Mouse (Mus musculus): Measurements from ENCODE around the gene Sorbs2. TPM values are rescaled to one million over a fixed set of nuclear protein-coding genes. Genes with fewer than 3 reads are reported as not detected.

Gene Sorbs2
- polyA plus RNA-seq, 1 experiment from 2014 or later = 3.8 TPM

- ATAC-seq (ENCODE audit: low read depth) = no peak
- Histone ChIP-seq H3K4me2 (no peak overlapping the region), H3K36me3 (no peaks in the 10 kb centered on the region), H3K9me3 (replicated peaks) (no peaks in the 10 kb centered on the region), H3K4me3 (replicated peaks) (no peak overlapping the region), H3K4me1 (replicated peaks) (no peaks in the 10 kb centered on the region), H3K9ac (no peak overlapping the region), H3K27ac (no peak overlapping the region), H3K27me3 (no peaks in the 10 kb centered on the region)
- WGBS (ENCODE audit: insufficient replicate concordance) = 54% methylated on average over 1 of the region's 1 CpGs
- no peak for DNase-seq
Measured at GRCm38 (mm10) chr8:45605419-45605818, 97.8 kb downstream of the Sorbs2 start.

- no peak overlapping the region for H3K27ac ChIP-seq
- ATAC-seq (ENCODE audit: low read depth) (no peak), DNase-seq (no peak)
- 76% methylated on average over 6 of the region's 6 CpGs for WGBS (ENCODE audit: insufficient replicate concordance)
- no peaks in the 10 kb centered on the region for H3K4me1 ChIP-seq (replicated peaks)
- H3K9ac ChIP-seq = no peak overlapping the region
- H3K4me2 ChIP-seq = no peak overlapping the region
- H3K27me3 ChIP-seq = no peaks in the 10 kb centered on the region
- H3K9me3 ChIP-seq (replicated peaks) = no peaks in the 10 kb centered on the region
- H3K36me3 ChIP-seq = no peaks in the 10 kb centered on the region
- H3K4me3 ChIP-seq (replicated peaks) = no peak overlapping the region
Measured at GRCm38 (mm10) chr8:45607012-45607411, 99.4 kb downstream of the Sorbs2 start.

- ATAC-seq (ENCODE audit: low read depth) = no peak
Measured at GRCm38 (mm10) chr8:45608413-45608812, 100.8 kb downstream of the Sorbs2 start.

GRCm38 (mm10) chr8:45610426-45611215 lies 103.0 kb downstream of the Sorbs2 start:
- WGBS (ENCODE audit: insufficient replicate concordance) = 42% methylated on average over 7 of the region's 7 CpGs
- ATAC-seq (ENCODE audit: low read depth) (peak; percentile 55), DNase-seq (no peak)
- Histone ChIP-seq H3K36me3 (no peaks in the 10 kb centered on the region), H3K9me3 (replicated peaks) (no peaks in the 10 kb centered on the region), H3K4me3 (replicated peaks) (no peak overlapping the region), H3K4me1 (replicated peaks) (no peaks in the 10 kb centered on the region), H3K27me3 (no peaks in the 10 kb centered on the region), H3K9ac (no peak overlapping the region), H3K4me2 (no peak overlapping the region), H3K27ac (peak overlapping the region; percentile 35; the same call in 1 of the 2 replicates)

More at GRCm38 (mm10) chr8:45608413-45608812, 100.8 kb downstream of the Sorbs2 start:
- WGBS (ENCODE audit: insufficient replicate concordance) = 72% methylated on average over 6 of the region's 6 CpGs
- Histone ChIP-seq H3K27me3 (no peaks in the 10 kb centered on the region), H3K9ac (no peak overlapping the region), H3K9me3 (replicated peaks) (no peaks in the 10 kb centered on the region), H3K4me3 (replicated peaks) (no peak overlapping the region), H3K4me1 (replicated peaks) (no peaks in the 10 kb centered on the region), H3K4me2 (no peak overlapping the region), H3K36me3 (no peaks in the 10 kb centered on the region), H3K27ac (no peak overlapping the region)
- no peak for DNase-seq

DNA sequence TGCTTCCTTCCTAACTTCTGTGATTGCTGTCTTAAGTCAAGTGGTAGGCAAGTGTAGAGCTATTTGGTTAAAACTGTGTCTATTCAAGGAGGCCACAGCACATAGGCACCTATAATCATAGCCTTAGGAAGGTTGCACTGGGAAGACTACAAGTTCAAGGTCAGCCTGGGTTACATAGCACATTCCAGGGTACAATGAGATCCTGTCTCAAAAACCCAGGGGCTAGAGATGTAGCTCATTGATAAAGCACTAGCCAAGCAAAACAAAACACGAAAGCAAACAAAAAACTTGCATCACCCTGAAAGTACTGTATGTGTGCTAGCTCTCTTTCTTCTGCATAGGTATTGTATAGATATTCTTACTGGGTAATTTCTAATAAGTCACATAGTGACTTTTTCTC lies 103.7 kb downstream of the Sorbs2 start:
- Histone ChIP-seq H3K27me3 (no peaks in the 10 kb centered on the region), H3K27ac (no peak overlapping the region), H3K4me2 (no peak overlapping the region), H3K36me3 (no peaks in the 10 kb centered on the region), H3K9me3 (replicated peaks) (no peaks in the 10 kb centered on the region), H3K9ac (no peak overlapping the region), H3K4me1 (replicated peaks) (no peaks in the 10 kb centered on the region), H3K4me3 (replicated peaks) (no peak overlapping the region)
- DNase-seq (no peak), ATAC-seq (ENCODE audit: low read depth) (no peak)
- 30% methylated on average over 1 of the region's 1 CpGs for WGBS (ENCODE audit: insufficient replicate concordance)

DNA sequence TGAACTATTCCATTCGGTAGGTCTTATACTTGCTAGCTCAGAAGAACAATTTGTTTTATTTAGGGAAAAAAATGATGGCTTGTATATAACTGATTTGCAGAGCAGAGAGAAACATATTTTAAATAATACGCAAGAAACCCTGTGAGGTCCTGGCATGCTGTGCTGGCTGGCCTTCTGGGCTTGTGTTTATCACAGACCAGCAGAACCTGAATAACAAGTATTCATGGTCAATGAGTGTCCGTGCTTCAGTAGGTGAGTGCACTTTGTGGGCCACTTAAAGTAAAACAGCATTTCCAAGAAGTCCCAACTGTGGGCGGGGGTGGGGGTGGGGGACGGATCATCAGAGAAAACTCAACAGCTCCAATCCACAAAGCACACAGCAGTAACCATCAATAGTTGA lies 107.0 kb downstream of the Sorbs2 start:
- Histone ChIP-seq H3K36me3 (no peaks in the 10 kb centered on the region), H3K9ac (no peak overlapping the region), H3K27me3 (no peaks in the 10 kb centered on the region), H3K4me3 (replicated peaks) (no peak overlapping the region), H3K4me1 (replicated peaks) (no peaks in the 10 kb centered on the region), H3K4me2 (no peak overlapping the region), H3K9me3 (replicated peaks) (no peaks in the 10 kb centered on the region), H3K27ac (no peak overlapping the region)
- ATAC-seq (ENCODE audit: low read depth) (no peak), DNase-seq (no peak)
- WGBS (ENCODE audit: insufficient replicate concordance) = 43% methylated on average over 5 of the region's 5 CpGs

- Histone ChIP-seq H3K4me2 (no peak overlapping the region), H3K9me3 (replicated peaks) (no peaks in the 10 kb centered on the region), H3K4me3 (replicated peaks) (no peak overlapping the region), H3K4me1 (replicated peaks) (no peaks in the 10 kb centered on the region), H3K27me3 (no peaks in the 10 kb centered on the region), H3K36me3 (no peaks in the 10 kb centered on the region), H3K9ac (no peak overlapping the region), H3K27ac (no peak overlapping the region)
- DNase-seq = no peak
- ATAC-seq (ENCODE audit: low read depth) = no peak
- WGBS (ENCODE audit: insufficient replicate concordance) = 12% methylated on average over 9 of the region's 9 CpGs
Measured at GRCm38 (mm10) chr8:45615050-45615449, 107.5 kb downstream of the Sorbs2 start.

- H3K4me1 ChIP-seq (replicated peaks) = no peaks in the 10 kb centered on the region
- H3K4me3 ChIP-seq (replicated peaks) = no peak overlapping the region
- DNase-seq (no peak), ATAC-seq (ENCODE audit: low read depth) (no peak)
- no peaks in the 10 kb centered on the region for H3K9me3 ChIP-seq (replicated peaks)
- no peak overlapping the region for H3K27ac ChIP-seq
- no peaks in the 10 kb centered on the region for H3K27me3 ChIP-seq
- H3K36me3 ChIP-seq = no peaks in the 10 kb centered on the region
- 27% methylated on average over 7 of the region's 7 CpGs for WGBS (ENCODE audit: insufficient replicate concordance)
- no peak overlapping the region for H3K9ac ChIP-seq
- H3K4me2 ChIP-seq = no peak overlapping the region
Measured at GRCm38 (mm10) chr8:45615551-45615950, 108.0 kb downstream of the Sorbs2 start.

GRCm38 (mm10) chr8:45621576-45622178 lies 114.1 kb downstream of the Sorbs2 start:
- Histone ChIP-seq H3K4me1 (replicated peaks) (no peaks in the 10 kb centered on the region), H3K4me3 (replicated peaks) (no peak overlapping the region), H3K27ac (no peak overlapping the region), H3K9ac (no peak overlapping the region), H3K4me2 (no peak overlapping the region), H3K27me3 (no peaks in the 10 kb centered on the region), H3K9me3 (replicated peaks) (no peaks in the 10 kb centered on the region), H3K36me3 (no peaks in the 10 kb centered on the region)
- ATAC-seq (ENCODE audit: low read depth) = no peak
- 68% methylated on average over 15 of the region's 15 CpGs for whole genome bisulfite sequencing (ENCODE audit: insufficient replicate concordance)
- no peak for DNase-seq

- Histone ChIP-seq H3K27ac (no peak overlapping the region), H3K36me3 (no peaks in the 10 kb centered on the region), H3K9me3 (replicated peaks) (no peaks in the 10 kb centered on the region), H3K4me3 (replicated peaks) (no peak overlapping the region), H3K4me1 (replicated peaks) (no peaks in the 10 kb centered on the region), H3K4me2 (no peak overlapping the region), H3K9ac (no peak overlapping the region), H3K27me3 (no peaks in the 10 kb centered on the region)
- DNase-seq (no peak), ATAC-seq (ENCODE audit: low read depth) (0 out of 2 replicates have a peak, but pooled peaks have one; percentile 45)
- WGBS (ENCODE audit: insufficient replicate concordance) = 27% methylated on average over 5 of the region's 5 CpGs
Measured at GRCm38 (mm10) chr8:45626406-45626805, 118.8 kb downstream of the Sorbs2 start.

DNA sequence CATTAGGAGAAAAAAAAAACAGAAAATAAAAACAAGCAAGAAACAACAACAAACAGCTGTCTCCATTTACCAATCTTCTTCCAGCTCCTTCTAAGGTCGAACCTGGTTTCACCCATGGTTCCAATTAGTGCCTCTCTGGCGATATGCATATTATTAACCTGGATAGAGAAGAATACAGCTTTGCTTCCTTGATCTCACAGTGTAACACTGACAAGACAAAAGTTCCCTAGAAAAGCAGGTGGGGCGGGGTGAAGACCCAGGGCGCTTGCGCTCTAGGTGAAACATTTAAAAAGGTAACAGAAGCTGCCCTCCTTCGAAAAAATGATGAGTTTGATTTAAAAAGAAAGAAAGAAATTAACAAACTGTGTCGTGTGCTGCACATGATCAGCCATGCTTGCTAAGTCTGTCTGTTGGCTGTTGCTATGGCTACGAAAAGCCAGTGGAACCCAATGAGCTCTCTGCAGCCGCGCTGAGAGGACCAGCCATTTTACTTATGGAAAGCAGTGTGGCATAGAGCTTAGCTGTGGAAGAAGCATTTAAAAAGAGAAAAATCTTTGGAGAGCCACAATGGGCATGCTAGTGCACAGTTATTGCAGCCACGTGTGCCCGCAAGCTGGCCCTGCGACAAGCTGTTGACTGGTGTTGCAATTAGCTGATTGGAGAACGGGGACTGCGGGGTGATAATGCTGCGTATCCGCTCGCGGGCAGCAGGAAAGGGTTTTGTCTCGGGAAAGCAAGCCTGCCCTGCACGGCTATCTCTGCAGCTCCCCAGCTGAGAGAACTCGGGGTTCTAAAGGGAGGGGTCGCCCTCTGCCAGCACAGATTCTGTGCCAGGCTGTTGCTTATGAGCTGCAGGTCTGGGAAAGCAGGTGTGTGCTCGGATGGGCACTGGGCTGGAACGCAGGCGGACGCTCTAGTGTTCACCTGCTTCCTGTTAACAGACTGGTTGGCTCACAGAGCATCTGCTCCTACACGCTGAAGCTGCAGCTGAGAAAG lies 120.0 kb downstream of the Sorbs2 start:
- H3K4me3 ChIP-seq (replicated peaks) = peak overlapping the region; percentile 53
- WGBS (ENCODE audit: insufficient replicate concordance) = 2% methylated on average over 28 of the region's 28 CpGs
- H3K36me3 ChIP-seq = no peaks in the 10 kb centered on the region
- H3K27me3 ChIP-seq = no peaks in the 10 kb centered on the region
- H3K9ac ChIP-seq = peak overlapping the region; percentile 41; the same call in 1 of the 2 replicates
- DNase-seq (no peak), ATAC-seq (ENCODE audit: low read depth) (peak; percentile 69)
- no peak overlapping the region; the same call in 1 of the 2 replicates for H3K27ac ChIP-seq
- no peaks in the 10 kb centered on the region for H3K4me1 ChIP-seq (replicated peaks)
- no peaks in the 10 kb centered on the region for H3K9me3 ChIP-seq (replicated peaks)
- peak overlapping the region; percentile 57 for H3K4me2 ChIP-seq
